Mouse (Mus musculus) kidney, postnatal 14 days (tissue): ENCODE data around the gene Zcchc4.
"Not testable (repeated sequence)": the region's sequence is repeated elsewhere in the genome, so short reads cannot be mapped to it uniquely, and the experiment has no call there.

Source experiments
- DNase-seq: peaks from one replicate; pipeline ENCODE4 v3.0.0; 2022; ENCODE audit warnings: mixed read lengths

Gene Zcchc4

DNA sequence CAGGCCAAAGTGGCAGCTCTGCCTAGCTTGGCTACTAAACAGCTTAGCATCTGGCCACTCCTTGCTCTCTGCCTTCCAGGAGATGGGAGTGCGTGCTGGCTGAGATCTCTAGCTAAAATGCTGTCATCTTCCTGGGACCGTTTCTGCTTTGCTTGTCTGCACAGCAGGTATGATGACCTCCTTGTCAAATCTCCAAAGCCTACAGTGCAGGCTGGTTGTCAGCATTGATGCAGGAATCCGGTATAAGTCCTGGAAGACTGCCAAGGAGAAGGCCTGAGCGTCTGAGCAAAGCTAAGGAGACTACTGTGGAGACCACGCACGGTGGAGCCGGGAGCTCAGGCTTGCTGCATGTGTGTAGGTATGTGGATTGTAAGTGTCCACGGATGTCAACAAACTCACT lies at the start of gene Zcchc4:
TSS of gene Zcchc4 (plus strand) at position 173 of the 400 bp plus-strand sequence.
- DNase-seq: no peak

- no peak for DNase-seq
Measured at GRCm38 (mm10) chr5:52727747-52728146, 47.5 kb upstream of the Zcchc4 start.

- no peak for DNase-seq
Measured at GRCm38 (mm10) chr5:52732811-52733210, 42.4 kb upstream of the Zcchc4 start.

DNA sequence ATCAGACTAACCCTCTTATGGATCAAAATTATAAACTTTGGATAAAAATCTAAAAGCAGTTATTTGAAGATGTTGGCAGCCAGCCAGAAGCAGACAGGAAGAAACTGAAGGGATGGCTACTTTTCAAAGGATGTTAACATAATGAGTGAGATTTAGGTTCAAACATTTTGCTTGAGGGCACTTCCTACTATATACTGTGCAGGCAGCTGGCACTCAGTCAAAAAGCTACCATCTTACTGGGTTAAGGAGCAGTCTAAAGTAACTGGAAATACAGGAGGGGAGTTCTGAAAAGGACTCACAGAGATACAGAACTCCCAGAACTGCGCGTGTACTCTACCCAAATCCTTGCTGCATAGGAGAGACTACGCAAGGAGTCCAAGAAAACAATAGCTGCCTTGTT lies 39.2 kb upstream of the Zcchc4 start:
- DNase-seq: no peak

- peak; percentile 89 for DNase-seq
Measured at GRCm38 (mm10) chr5:52741391-52742111, 33.7 kb upstream of the Zcchc4 start, which contains the start of gene Pi4k2b. TSS of gene Pi4k2b (plus strand) at chr5:52741574.

DNA sequence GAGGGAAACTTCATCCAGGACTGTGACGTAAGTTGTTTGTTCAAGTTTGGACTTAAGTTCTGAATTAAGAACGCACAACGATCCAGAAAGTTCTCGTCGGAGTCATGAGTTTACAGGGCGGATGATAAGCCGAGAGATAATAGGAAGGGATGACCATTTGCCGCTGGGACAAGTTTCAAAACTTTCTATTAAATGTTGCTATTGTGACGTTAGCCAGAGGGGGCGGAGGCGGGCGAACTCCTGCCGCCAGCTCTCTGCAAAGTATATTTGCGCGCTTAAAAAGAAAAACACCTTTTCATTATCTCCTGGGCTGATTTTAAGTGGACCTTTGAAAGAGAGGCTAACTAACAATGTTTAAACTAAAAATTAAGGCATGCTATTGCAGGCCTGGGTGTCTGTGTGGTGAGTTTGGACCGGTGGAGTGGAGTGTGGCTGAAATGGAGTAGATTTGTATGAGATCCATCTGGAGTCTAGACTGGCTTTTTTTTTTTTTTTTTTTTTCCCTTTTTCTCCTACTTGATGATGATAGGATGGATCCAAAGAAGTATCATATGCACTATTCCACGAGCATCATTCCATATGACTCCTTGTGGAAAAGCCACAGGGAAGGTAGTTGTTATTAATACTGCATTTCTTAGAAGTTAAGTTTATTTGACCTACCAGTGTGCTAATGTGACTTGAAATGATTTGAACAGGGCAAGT lies 32.9 kb upstream of the Zcchc4 start:
- peak; percentile 57 for DNase-seq

GRCm38 (mm10) chr5:52743231-52743630 lies 32.0 kb upstream of the Zcchc4 start:
- no peak for DNase-seq

GRCm38 (mm10) chr5:52746920-52747319 lies 28.3 kb upstream of the Zcchc4 start:
- DNase-seq: no peak

DNA sequence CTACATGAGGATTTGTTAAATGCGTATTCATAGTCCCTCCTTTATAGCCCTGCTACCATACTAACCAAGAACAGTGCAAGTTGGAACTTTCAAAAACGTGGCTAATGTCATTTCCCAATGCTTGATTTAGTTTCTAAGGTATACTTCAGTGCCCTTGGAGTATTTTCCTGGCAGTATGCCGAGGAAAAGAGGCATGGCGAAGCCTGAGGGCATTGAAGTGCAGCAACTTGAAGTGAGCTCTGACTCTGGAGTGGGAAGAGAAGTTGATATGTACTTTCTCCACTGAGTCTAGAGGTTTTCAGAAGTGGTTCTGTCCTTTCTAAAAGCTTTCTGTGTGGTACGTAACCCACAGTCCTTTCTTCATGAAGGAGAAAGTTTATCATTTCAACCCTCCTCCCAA lies 26.5 kb upstream of the Zcchc4 start:
- DNase-seq: peak; percentile 77

- DNase-seq: no peak
Measured at GRCm38 (mm10) chr5:52753146-52753545, 22.1 kb upstream of the Zcchc4 start.

DNA sequence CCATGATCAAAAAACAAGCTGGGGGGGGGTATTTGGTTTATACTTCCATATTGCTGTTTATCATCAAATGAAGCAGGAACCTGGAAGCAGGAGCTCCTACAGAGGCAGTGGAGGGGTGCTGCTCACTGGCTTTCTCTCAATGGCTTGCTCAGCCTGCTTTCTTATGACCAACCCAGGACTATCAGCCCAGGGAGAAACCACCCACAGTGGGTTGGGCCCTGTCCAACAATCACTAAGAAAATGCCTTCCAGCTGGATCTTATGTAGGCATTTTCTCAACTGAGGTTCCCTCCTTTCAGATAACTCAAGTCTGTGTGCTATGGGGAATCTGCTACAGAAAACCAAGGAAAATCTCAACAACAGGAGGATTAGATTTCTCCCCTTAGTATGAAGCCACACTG lies 21.0 kb upstream of the Zcchc4 start:
- no peak for DNase-seq

DNA sequence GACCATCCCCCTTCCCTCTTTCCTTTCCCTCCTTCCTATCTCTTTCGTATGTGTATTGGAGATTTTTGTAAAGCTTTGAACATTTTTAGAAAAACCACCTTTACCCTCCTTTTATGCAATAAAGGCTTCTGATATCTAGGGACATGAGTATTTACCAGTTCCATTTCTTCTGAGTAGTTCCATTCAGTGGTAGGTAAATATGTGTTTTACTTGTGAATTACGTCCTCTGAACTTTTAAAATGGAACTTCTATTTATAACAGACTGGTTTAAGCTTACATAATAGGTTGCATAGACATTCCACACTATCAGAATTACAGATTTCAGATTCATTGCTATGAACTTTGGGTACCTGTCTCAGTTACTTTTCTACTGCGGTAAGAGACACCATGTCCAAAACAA lies 19.9 kb upstream of the Zcchc4 start:
- no peak for DNase-seq

DNA sequence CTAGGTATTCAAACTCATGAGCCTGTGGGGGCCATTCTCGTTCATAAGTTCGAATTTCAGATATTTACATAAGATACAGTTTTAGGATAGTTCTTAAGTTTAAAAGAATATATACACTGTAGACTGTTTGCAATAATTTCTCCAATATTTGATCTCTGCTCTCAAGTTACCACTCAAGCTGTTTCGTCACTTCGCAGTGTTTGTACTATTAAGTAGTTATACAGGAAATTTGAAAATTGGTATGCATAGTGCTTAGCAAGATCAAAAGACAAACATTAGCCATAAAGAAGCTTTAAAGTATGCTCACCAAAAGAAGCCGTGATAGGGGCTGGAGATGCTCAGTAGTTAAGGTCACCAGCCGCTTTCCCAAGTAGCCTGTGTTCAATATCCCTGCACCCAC lies 19.2 kb upstream of the Zcchc4 start:
- no peak for DNase-seq

DNA sequence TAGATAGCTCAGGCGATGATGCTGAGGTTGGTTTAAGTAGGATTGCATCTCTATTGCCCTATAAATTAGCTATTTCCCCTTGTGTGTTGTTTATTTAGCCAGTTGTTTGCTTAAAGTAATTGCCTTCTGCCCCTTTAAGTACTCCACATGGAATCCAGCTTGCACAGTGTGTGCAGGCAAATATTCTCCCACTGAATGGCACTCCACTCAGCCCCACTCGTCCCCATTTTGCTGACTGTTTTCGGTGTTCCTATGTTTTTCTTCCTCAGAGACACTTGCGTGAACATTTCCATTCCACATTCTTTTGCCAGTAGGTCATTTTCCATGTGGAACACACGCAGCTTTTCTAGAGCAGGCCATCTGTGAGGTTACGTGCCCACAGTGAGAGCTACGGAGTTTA lies 12.6 kb upstream of the Zcchc4 start:
- no peak for DNase-seq

GRCm38 (mm10) chr5:52774267-52774666 lies 942 bp upstream of the Zcchc4 start:
- no peak for DNase-seq

GRCm38 (mm10) chr5:52776466-52777354 lies 1.5 kb downstream of the Zcchc4 start:
- DNase-seq: not testable (repeated sequence)

- DNase-seq: peak; percentile 89
Measured at GRCm38 (mm10) chr5:52782523-52783250, 7.5 kb downstream of the Zcchc4 start.

DNA sequence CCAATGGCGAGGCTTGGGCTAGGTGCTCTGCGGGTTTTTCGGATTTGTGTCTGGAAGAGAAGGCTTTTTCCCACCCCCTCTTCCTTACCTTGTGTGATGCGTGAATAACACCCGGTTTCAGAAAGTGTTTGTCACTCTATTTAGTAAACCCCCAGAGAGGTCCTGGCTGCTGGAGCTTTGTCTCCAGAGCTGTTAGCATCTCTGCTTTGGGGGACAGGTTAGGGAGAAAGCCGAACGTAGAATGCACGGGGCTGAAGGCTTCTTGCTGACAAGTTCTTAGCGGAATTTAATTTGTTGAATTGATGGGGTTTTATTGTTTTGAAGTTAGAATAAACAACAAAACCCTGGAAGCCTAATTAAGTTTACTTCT lies 8.0 kb downstream of the Zcchc4 start:
- DNase-seq: no peak

- DNase-seq: no peak
Measured at GRCm38 (mm10) chr5:52783957-52784356, 8.7 kb downstream of the Zcchc4 start.

DNA sequence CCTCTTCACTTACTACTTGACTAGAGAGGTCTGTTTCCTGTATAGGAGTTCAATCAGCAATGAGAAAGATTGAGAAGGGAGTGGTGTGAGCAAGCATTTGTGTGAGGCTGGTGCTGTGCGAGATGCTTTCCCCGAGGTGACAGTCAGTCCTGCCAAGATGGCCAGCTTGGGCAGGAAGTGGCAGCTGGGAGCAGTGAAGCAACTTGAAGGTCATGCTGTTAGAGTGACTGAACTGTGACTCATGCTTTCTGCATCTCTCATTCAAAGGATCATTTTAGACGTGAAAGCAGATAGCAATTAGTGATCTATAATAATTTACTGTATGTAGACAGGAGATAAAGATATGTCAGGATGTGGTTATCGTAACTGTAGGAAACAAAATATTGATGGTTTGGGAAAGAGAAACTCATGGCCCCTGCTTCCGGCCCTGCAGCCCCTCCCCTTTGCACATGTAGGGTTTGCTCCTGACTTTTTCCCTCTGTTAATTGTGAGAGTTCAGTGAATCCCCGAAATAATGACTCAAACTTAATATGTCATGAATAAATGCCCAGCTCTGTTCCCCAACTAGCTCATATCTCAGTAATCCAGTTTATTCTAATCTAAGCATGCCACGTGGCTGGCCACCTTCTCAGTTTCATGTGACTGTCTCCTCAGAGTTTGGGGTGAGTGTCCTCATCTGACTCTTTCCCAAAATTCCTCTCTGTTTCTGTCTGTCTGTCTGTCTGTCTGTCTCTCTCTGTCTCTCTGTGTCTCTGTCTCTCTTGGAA lies 11.5 kb downstream of the Zcchc4 start:
- no peak for DNase-seq

- DNase-seq: no peak
Measured at GRCm38 (mm10) chr5:52793230-52793629, 18.0 kb downstream of the Zcchc4 start.

- DNase-seq: no peak
Measured at GRCm38 (mm10) chr5:52794109-52794508, 18.9 kb downstream of the Zcchc4 start.
